Mouse (Mus musculus) limb, embryonic 10.5 days (tissue): ENCODE measurements around the gene Mrpl41. TPM values are rescaled to one million over a fixed set of nuclear protein-coding genes. Genes with fewer than 3 reads are reported as not detected.

Experiments
- DNase-seq: peaks from one replicate; pipeline ENCODE4 v3.0.0-alpha.2; 2017; ENCODE audit warnings: low spot score
- H3K27ac ChIP-seq: fragments of 300-500 bp; sonication (generic); 2 replicates; pipeline ENCODE4 v1.5.1; 2016; ENCODE audit warnings: mild to moderate bottlenecking
- H3K27me3 ChIP-seq: fragments of 300-500 bp; sonication (generic); 2 replicates; pipeline ENCODE4 v1.6.1; 2016; ENCODE audit warnings: low read depth, mild to moderate bottlenecking; ENCODE audit not compliant: poor library complexity, severe bottlenecking
- H3K36me3 ChIP-seq: fragments of 300-500 bp; sonication (generic); 2 replicates; pipeline ENCODE4 v1.6.1; 2016; ENCODE audit warnings: mild to moderate bottlenecking, moderate library complexity
- H3K4me1 ChIP-seq: fragments of 300-500 bp; sonication (generic); 2 replicates; pipeline ENCODE4 v1.6.1; 2016
- H3K4me3 ChIP-seq: fragments of 300-500 bp; sonication (generic); 2 replicates; pipeline ENCODE4 v1.5.1; 2016; ENCODE audit warnings: mild to moderate bottlenecking, moderate library complexity
- H3K9me3 ChIP-seq: fragments of 300-500 bp; sonication (generic); replicated peaks from 2 replicates; pipeline ENCODE4 v1.6.1; 2016; ENCODE audit warnings: mild to moderate bottlenecking
- WGBS: fragments of 180-500 bp; shearing (Covaris S2); methylation state at CpG from one replicate; pipeline ENCODE4 v1.1.7; 2016; 5-methylcytosine and 5-hydroxymethylcytosine counted together
- microRNA-seq: library from miRNA; unstranded; fragments of <30 nt; microRNA quantifications from one replicate; pipeline ENCODE4, GENCODE M21; 2017
- polyA plus RNA-seq: library from polyadenylated mRNA; unstranded; fragments of >200 nt; fragmentation: Nextera tagmentation; extraction: Ambion mirVana; gene quantifications from 2 replicates; pipeline ENCODE4 v1.2.1, GENCODE M21; 2016

The Mrpl41 gene
- polyA plus RNA-seq, 1 experiment from 2014 or later, result 119 TPM

GRCm38 (mm10) chr2:24927810-24928479 is 47.0 kb downstream of the Mrpl41 start:
- Histone ChIP-seq H3K27ac (no peak overlapping the region), H3K9me3 (no peaks in the 10 kb centered on the region), H3K27me3 (peaks cover 9% of the 10 kb centered on the region; the same call in 1 of the 2 replicates), H3K4me3 (no peak overlapping the region), H3K36me3 (no peaks in the 10 kb centered on the region), H3K4me1 (no peaks in the 10 kb centered on the region)
- 65% methylated on average over 4 of the region's 4 CpGs for WGBS
- DNase-seq, result no peak

- no peak for DNase-seq
- 80% methylated on average over 7 of the region's 7 CpGs for WGBS
Observed at GRCm38 (mm10) chr2:24926965-24927358, 47.9 kb downstream of the Mrpl41 start.

GRCm38 (mm10) chr2:24926345-24926964 is 48.4 kb downstream of the Mrpl41 start:
- Histone ChIP-seq H3K9me3 (no peaks in the 10 kb centered on the region), H3K4me1 (no peaks in the 10 kb centered on the region), H3K36me3 (no peaks in the 10 kb centered on the region), H3K27ac (no peak overlapping the region), H3K27me3 (peaks cover 9% of the 10 kb centered on the region; the same call in 1 of the 2 replicates), H3K4me3 (no peak overlapping the region)
- DNase-seq, result no peak
- 83% methylated on average over 9 of the region's 9 CpGs for WGBS

More at GRCm38 (mm10) chr2:24926965-24927358, 47.9 kb downstream of the Mrpl41 start:
- no peak overlapping the region for H3K4me3 ChIP-seq
- H3K9me3 ChIP-seq, result no peaks in the 10 kb centered on the region
- H3K27ac ChIP-seq, result no peak overlapping the region
- H3K36me3 ChIP-seq, result no peaks in the 10 kb centered on the region
- H3K4me1 ChIP-seq, result no peaks in the 10 kb centered on the region
- H3K27me3 ChIP-seq, result peaks cover 9% of the 10 kb centered on the region; the same call in 1 of the 2 replicates

- no peaks in the 10 kb centered on the region for H3K36me3 ChIP-seq
- WGBS, result 92% methylated on average over 8 of the region's 8 CpGs
- H3K27me3 ChIP-seq, result peaks cover 9% of the 10 kb centered on the region; the same call in 1 of the 2 replicates
- no peaks in the 10 kb centered on the region for H3K4me1 ChIP-seq
- H3K9me3 ChIP-seq, result no peaks in the 10 kb centered on the region
- no peak for DNase-seq
- no peak overlapping the region for H3K27ac ChIP-seq
- no peak overlapping the region for H3K4me3 ChIP-seq
Observed at GRCm38 (mm10) chr2:24925284-24925683, 49.6 kb downstream of the Mrpl41 start.

Small RNA genes within 50 kb of the gene (microRNA-seq; reads per million reads assigned to microRNA genes)
- not detected for gene Gm22875

Other genes starting within 250 kb of the Mrpl41 start
- gene Cacna1b, start 211.9 kb downstream of the Mrpl41 start, polyA plus RNA-seq, result 1.7 and 2.2 TPM in 2 replicates
- gene Ehmt1, start 55.5 kb downstream of the Mrpl41 start, polyA plus RNA-seq, result 136 and 152 TPM in 2 replicates
- gene Arrdc1, start 39.8 kb downstream of the Mrpl41 start, polyA plus RNA-seq, result 12.9 and 16.5 TPM in 2 replicates
- 24.6 and 27.6 TPM in 2 replicates for gene Zmynd19, start 25.3 kb downstream of the Mrpl41 start, polyA plus RNA-seq
- 36.6 and 36.9 TPM in 2 replicates for gene Dph7, start 12.7 kb downstream of the Mrpl41 start, polyA plus RNA-seq
- 7.0 and 9.1 TPM in 2 replicates for gene Pnpla7, start 935 bp upstream of the Mrpl41 start, polyA plus RNA-seq
- 61.6 and 68.2 TPM in 2 replicates for gene Nsmf, start 79.3 kb upstream of the Mrpl41 start, polyA plus RNA-seq
- 0.30 TPM in 1 of 2 replicates, not detected in the other for gene Entpd8, start 105.2 kb upstream of the Mrpl41 start, polyA plus RNA-seq
- gene Noxa1, start 120.1 kb upstream of the Mrpl41 start, polyA plus RNA-seq, result 0.15 and 0.28 TPM in 2 replicates
- 7.9 and 10.3 TPM in 2 replicates for gene Nrarp, start 205.7 kb upstream of the Mrpl41 start, polyA plus RNA-seq
- 3.2 TPM in 2 replicates for gene Tor4a, start 221.8 kb upstream of the Mrpl41 start, polyA plus RNA-seq
- 129 and 137 TPM in 2 replicates for gene Nelfb, start 236.4 kb upstream of the Mrpl41 start, polyA plus RNA-seq
- 0.14 TPM in 1 of 2 replicates, not detected in the other for gene Stpg3, start 239.5 kb upstream of the Mrpl41 start, polyA plus RNA-seq
- gene Fam166a, start 243.6 kb upstream of the Mrpl41 start, polyA plus RNA-seq, result 1.0 TPM in 1 of 2 replicates, not detected in the other
- 597 and 608 TPM in 2 replicates for gene Tubb4b, start 249.6 kb upstream of the Mrpl41 start, polyA plus RNA-seq